Mouse (Mus musculus): ENCODE data around the gene Gm33543.

DNA sequence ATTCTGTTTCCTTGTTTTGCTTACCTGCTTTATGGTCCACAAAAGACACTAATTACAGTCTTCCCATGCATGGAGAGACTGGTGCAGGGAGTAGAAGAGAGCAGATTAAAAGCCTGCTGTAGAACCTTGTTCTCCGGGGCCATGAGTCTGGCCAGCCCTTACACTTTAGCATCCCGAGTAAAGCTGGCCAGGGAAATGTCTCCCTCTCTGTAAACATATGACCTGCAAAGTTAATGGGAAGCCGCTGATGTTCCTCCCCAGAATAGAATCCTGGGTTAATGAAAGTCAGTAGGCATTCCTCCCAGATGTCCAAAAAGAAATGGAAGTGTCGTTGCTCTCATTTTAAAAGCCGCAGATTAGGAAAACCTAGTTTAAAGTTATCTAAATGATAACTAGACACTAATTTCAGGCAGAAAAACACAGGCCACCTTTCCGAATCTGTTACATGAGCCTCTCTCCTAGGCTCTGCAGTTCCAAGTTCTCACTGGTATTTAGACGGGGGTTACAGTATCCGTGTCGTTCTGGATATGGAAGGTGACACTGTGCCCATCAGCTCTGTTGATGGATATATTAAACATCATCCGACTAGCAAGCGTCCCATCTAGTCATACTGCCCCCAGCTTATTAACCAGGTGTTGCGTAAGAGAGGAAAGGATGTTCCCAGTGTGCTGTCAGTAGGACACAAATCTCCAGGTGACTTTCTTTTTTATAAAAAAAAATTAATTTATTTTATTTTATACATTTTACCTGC lies 44.9 kb downstream of the Gm33543 start:
- TF ChIP-seq EP300 (optimal IDR thresholded peaks at IDR 0.05) (no peak), CTCF (IDR thresholded peaks at IDR 0.05; ENCODE audit: low read depth) (no peak)

Data from stomach, postnatal 0 days (tissue).